Mouse (Mus musculus): ENCODE data around the gene Siae. TPM values are rescaled to one million over a fixed set of nuclear protein-coding genes. Genes with fewer than 3 reads are reported as not detected.

The Siae gene
- polyA plus RNA-seq, 1 experiment from 2014 or later: 12.0 TPM

DNA sequence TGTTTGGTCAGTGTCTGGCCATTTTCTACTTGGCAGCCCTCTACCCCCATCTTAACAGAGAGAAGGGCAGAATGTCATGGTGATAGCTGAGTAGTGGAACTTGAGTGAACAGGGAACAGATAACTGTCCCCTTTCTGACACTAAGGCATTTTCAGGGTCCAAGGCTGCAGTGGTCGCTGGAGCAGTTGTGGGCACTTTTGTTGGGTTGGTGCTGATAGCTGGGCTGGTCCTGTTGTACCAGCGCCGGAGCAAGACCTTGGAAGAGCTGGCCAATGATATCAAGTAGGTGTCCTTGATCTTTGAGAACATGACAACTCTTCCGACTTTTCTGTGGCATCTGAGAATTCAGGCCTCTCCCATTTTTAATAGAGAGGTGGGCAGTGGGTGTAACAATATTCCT is 18.6 kb upstream of the Siae start:
- peaks cover 19% of the 10 kb centered on the region; the same call in 1 of the 2 replicates for H3K36me3 ChIP-seq (ENCODE audit: control insufficient read depth, insufficient read depth, low read length)
- H3K9ac ChIP-seq (ENCODE audit: low read length): no peak overlapping the region
- H3K27me3 ChIP-seq (ENCODE audit: control insufficient read depth, insufficient read depth, low read length): no peaks in the 10 kb centered on the region
- H3K4me2 ChIP-seq (ENCODE audit: low read length): no peak overlapping the region
- no peaks in the 10 kb centered on the region for H3K9me3 ChIP-seq (ENCODE audit: control insufficient read depth, low read length)
- ATAC-seq (ENCODE audit: insufficient number of reproducible peaks, insufficient read depth, low FRiP score, low read depth): no peak
- H3K27ac ChIP-seq (replicated peaks in 1 of 2; ENCODE audit: control insufficient read depth in 1 of 2, insufficient read depth in 1 of 2, low read depth in 2 of 2, low read length in 2 of 2): no peak overlapping the region
- WGBS: 70% methylated on average over 4 of the region's 4 CpGs
- H3K4me1 ChIP-seq (ENCODE audit: control insufficient read depth in 2 of 2, insufficient read depth in 2 of 2, low read length in 2 of 2): peaks cover 6 to 15% of the 10 kb centered on the region in 2 experiments
- no peak overlapping the region for H3K4me3 ChIP-seq (ENCODE audit: control insufficient read depth in 1 of 2, insufficient read depth in 1 of 2, low read depth in 1 of 2, low read length in 2 of 2)

DNA sequence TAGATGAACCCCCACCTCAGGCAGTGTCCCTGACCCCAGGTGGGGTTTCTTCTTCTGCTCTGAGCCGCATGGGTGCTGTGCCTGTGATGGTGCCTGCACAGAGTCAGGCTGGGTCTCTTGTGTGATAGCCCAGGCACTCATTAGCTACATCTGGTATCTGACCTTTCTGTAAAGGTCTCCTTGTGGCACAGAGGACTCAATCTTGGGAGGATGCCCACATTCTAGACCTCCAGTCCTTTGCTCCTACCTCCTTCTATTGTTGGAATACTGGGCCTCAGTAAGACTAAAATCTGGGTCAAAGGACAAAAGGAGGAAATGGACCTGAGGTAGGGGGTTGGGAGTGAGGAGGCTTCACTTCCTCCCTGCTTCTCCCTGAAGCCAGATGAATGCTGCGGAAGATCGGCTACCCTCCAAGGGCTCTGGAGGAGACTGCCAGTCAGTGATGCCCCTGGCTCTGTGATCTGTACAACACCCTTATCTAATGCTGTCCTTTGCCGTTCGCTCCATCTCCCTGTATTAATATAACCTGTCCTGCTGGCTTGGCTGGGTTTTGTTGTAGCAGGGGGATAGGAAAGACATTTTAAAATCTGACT is 17.7 kb upstream of the Siae start:
- no peak overlapping the region for H3K4me2 ChIP-seq (ENCODE audit: low read length)
- H3K9ac ChIP-seq (ENCODE audit: low read length): no peak overlapping the region
- H3K27me3 ChIP-seq (ENCODE audit: control insufficient read depth, insufficient read depth, low read length): no peaks in the 10 kb centered on the region
- WGBS: 48% methylated on average over 5 of the region's 5 CpGs
- H3K4me1 ChIP-seq (ENCODE audit: control insufficient read depth in 2 of 2, insufficient read depth in 2 of 2, low read length in 2 of 2): peaks cover 6 to 15% of the 10 kb centered on the region in 2 experiments
- H3K4me3 ChIP-seq (ENCODE audit: control insufficient read depth in 1 of 2, insufficient read depth in 1 of 2, low read depth in 1 of 2, low read length in 2 of 2): no peak overlapping the region
- ATAC-seq (ENCODE audit: insufficient number of reproducible peaks, insufficient read depth, low FRiP score, low read depth): no peak
- peaks cover 17% of the 10 kb centered on the region; the same call in 1 of the 2 replicates for H3K36me3 ChIP-seq (ENCODE audit: control insufficient read depth, insufficient read depth, low read length)
- no peaks in the 10 kb centered on the region for H3K9me3 ChIP-seq (ENCODE audit: control insufficient read depth, low read length)
- peak overlapping the region; percentile 16 to 24; a peak in 1 of 4 replicates for H3K27ac ChIP-seq (replicated peaks in 1 of 2; ENCODE audit: control insufficient read depth in 1 of 2, insufficient read depth in 1 of 2, low read depth in 2 of 2, low read length in 2 of 2)

DNA sequence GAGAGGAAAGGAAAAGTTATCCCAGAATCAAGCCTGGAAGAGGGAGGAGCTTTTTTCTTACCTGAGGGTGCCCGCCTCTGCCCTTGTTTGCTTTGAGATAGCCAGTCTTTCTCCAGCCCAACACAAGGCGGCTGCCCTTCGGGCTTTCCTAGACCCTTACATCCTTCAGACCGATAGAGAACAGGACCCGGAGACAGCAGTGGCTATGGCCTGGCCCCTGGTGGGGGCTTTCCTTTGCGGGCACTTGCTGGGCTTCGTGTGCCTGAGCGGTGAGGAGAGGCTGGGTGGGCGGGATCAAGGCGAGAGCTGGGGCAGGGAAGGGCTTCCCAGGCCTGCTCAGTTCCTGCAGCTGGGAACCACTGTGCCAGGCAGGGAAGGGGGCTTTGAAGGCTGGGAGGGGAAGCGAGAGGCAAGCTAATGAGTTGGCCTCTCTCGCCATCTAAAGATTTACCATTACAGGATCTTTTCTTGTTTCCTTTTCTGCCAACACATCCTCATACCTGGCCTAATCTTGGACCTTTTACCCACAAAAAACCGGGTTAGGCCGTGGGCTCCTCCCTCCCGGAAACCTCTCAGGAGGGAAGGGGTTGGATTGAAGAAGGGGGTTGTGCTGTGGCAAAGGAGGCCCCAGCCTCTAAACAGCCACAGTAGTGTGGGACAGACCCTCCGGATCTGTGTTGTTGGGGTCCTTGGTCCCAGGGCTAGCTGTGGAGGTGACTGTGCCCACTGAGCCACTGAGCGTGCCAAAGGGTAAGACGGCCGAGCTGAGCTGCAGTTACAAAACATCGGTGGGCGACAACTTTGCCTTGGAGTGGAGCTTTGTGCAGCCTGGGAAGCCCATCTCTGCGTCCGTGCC is 16.1 kb upstream of the Siae start, which contains the start of gene Vsig2:
Gene Vsig2, plus strand, starts transcription at position 86 of the 856 bp plus-strand sequence.
- WGBS: 53% methylated on average over 23 of the region's 23 CpGs
- ATAC-seq (ENCODE audit: insufficient number of reproducible peaks, insufficient read depth, low FRiP score, low read depth): no peak
- Histone ChIP-seq H3K4me2 (ENCODE audit: low read length) (no peak within 1 kb of the TSS), H3K9ac (ENCODE audit: low read length) (no peak within 1 kb of the TSS), H3K27ac (replicated peaks in 1 of 2; ENCODE audit: control insufficient read depth in 1 of 2, insufficient read depth in 1 of 2, low read depth in 2 of 2, low read length in 2 of 2) (0 out of 4 replicates have a peak within 1 kb of the TSS, but pooled peaks of 1 of the 2 experiments have one; percentile 7), H3K4me3 (ENCODE audit: control insufficient read depth in 1 of 2, insufficient read depth in 1 of 2, low read depth in 1 of 2, low read length in 2 of 2) (no peak within 1 kb of the TSS), H3K36me3 (ENCODE audit: control insufficient read depth, insufficient read depth, low read length) (peaks cover 12% of the 10 kb centered on the region; the same call in 1 of the 2 replicates), H3K4me1 (ENCODE audit: control insufficient read depth in 2 of 2, insufficient read depth in 2 of 2, low read length in 2 of 2) (peaks cover 9 to 19% of the 10 kb centered on the region in 2 experiments), H3K27me3 (ENCODE audit: control insufficient read depth, insufficient read depth, low read length) (no peaks in the 10 kb centered on the region), H3K9me3 (ENCODE audit: control insufficient read depth, low read length) (no peaks in the 10 kb centered on the region)

DNA sequence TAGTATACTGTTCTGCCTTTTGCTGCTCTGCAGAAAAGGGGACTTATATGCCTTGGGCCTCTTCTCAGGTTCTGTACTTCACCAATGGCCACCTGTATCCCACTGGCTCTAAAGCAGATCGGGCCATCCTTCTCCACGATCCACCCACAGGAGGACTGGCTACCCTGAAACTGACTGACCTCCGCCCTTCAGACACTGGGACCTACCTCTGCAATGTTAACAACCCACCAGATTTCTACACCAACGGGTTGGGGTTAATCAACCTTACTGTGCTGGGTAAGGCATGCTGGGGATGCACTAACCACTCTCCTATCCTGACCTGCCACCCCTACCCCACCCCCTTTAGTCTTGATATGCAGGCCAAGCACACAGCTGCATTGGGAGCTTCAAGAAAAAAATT is 15.3 kb upstream of the Siae start:
- Histone ChIP-seq H3K27ac (replicated peaks in 1 of 2; ENCODE audit: control insufficient read depth in 1 of 2, insufficient read depth in 1 of 2, low read depth in 2 of 2, low read length in 2 of 2) (no peak overlapping the region), H3K27me3 (ENCODE audit: control insufficient read depth, insufficient read depth, low read length) (no peaks in the 10 kb centered on the region), H3K9me3 (ENCODE audit: control insufficient read depth, low read length) (no peaks in the 10 kb centered on the region), H3K4me1 (ENCODE audit: control insufficient read depth in 2 of 2, insufficient read depth in 2 of 2, low read length in 2 of 2) (peaks cover 9 to 19% of the 10 kb centered on the region in 2 experiments), H3K36me3 (ENCODE audit: control insufficient read depth, insufficient read depth, low read length) (peaks cover 12% of the 10 kb centered on the region; the same call in 1 of the 2 replicates), H3K4me3 (ENCODE audit: control insufficient read depth in 1 of 2, insufficient read depth in 1 of 2, low read depth in 1 of 2, low read length in 2 of 2) (no peak overlapping the region), H3K9ac (ENCODE audit: low read length) (no peak overlapping the region), H3K4me2 (ENCODE audit: low read length) (no peak overlapping the region)
- ATAC-seq (ENCODE audit: insufficient number of reproducible peaks, insufficient read depth, low FRiP score, low read depth): no peak
- WGBS: 85% methylated on average over 4 of the region's 4 CpGs

DNA sequence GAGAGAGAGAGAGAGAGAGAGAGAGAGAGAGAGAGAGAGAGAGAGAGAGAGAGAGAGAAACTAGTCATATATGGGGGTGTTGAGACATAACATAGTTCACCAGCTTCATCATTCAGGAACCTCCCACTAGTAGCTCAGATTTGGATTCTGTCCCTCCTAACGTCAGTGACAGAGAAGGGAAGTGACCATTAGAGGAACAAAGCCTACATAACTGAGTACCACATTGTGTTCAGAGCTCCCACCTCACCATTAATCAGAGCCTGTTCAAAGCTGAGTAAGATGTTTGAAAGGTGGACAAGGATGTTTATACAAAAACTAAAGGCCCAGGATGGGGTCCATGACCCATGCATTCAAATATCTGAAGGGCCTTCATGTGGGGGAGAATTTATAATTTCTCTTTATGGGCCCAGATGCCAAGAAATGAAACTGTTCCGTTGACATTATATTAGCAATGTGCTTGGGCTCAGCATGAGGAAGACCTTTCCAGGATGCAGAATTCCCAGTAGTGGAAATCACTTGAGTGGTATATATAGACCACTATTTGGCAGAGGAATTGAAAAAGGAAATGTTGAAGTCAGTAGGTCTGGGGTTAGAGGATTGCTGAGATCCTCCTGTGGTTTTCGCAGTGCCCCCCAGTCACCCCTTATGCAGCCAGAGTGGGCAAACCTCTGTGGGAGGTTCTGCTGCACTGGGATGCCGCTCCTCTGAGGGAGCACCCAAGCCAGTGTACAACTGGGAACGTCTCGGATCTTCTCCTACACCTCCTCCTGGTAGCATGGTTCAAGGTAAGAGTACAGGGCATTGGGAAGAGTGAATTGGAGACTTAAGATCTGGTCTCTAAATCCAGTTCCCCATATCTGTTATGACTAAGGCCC is 14.6 kb upstream of the Siae start:
- Histone ChIP-seq H3K4me1 (ENCODE audit: control insufficient read depth in 2 of 2, insufficient read depth in 2 of 2, low read length in 2 of 2) (peaks cover 12 to 19% of the 10 kb centered on the region in 2 experiments), H3K4me2 (ENCODE audit: low read length) (no peak overlapping the region), H3K4me3 (ENCODE audit: control insufficient read depth in 1 of 2, insufficient read depth in 1 of 2, low read depth in 1 of 2, low read length in 2 of 2) (no peak overlapping the region), H3K9ac (ENCODE audit: low read length) (no peak overlapping the region), H3K27ac (replicated peaks in 1 of 2; ENCODE audit: control insufficient read depth in 1 of 2, insufficient read depth in 1 of 2, low read depth in 2 of 2, low read length in 2 of 2) (peak overlapping the region in 1 of 2 experiments; percentile 21; a peak in 1 of 4 replicates), H3K27me3 (ENCODE audit: control insufficient read depth, insufficient read depth, low read length) (peaks cover 7% of the 10 kb centered on the region), H3K36me3 (ENCODE audit: control insufficient read depth, insufficient read depth, low read length) (peaks cover 12% of the 10 kb centered on the region; the same call in 1 of the 2 replicates), H3K9me3 (ENCODE audit: control insufficient read depth, low read length) (no peaks in the 10 kb centered on the region)
- WGBS: 68% methylated on average over 6 of the region's 6 CpGs
- no peak for ATAC-seq (ENCODE audit: insufficient number of reproducible peaks, insufficient read depth, low FRiP score, low read depth)

DNA sequence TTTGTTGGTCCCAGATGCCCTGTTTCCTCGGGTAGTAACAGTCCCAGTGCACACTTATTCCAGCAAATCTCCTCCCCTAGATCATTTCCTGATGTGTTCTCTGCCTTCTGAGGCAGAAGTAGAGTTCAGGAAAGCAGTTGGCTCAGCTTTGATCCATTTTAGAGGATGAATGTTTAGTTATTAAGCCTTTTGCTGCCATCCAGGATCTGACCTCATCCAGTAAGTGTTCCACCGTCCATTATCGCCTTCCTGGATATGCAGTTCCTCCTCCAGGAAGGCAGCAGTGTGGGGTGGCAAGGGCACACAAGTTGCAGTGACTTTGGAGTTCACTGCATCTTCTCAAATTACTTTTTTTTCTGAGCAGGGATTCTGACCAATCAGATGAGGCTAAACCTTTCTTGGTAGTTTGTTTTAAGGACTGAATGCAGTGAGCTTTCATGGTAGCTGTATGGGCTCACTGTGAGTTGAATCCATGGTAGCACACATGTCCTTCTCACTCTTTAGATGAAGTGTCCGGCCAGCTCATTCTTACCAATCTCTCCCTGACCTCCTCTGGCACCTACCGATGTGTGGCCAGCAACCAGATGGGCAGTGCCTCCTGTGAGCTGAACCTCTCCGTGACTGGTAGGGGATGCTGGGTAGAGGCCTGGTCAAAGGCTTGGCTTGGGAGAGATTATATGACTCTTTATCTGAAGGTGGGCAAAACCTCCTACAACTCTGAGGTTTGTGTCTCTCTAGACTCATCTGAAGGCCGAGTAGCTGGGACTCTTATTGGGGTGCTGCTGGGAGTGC is 13.5 kb upstream of the Siae start:
- peaks cover 13% of the 10 kb centered on the region in 2 experiments for H3K4me1 ChIP-seq (ENCODE audit: control insufficient read depth in 2 of 2, insufficient read depth in 2 of 2, low read length in 2 of 2)
- H3K9ac ChIP-seq (ENCODE audit: low read length): no peak overlapping the region
- H3K9me3 ChIP-seq (ENCODE audit: control insufficient read depth, low read length): no peaks in the 10 kb centered on the region
- H3K4me2 ChIP-seq (ENCODE audit: low read length): no peak overlapping the region
- H3K4me3 ChIP-seq (ENCODE audit: control insufficient read depth in 1 of 2, insufficient read depth in 1 of 2, low read depth in 1 of 2, low read length in 2 of 2): no peak overlapping the region
- ATAC-seq (ENCODE audit: insufficient number of reproducible peaks, insufficient read depth, low FRiP score, low read depth): no peak
- peaks cover 12% of the 10 kb centered on the region; the same call in 1 of the 2 replicates for H3K36me3 ChIP-seq (ENCODE audit: control insufficient read depth, insufficient read depth, low read length)
- H3K27ac ChIP-seq (replicated peaks in 1 of 2; ENCODE audit: control insufficient read depth in 1 of 2, insufficient read depth in 1 of 2, low read depth in 2 of 2, low read length in 2 of 2): peak overlapping the region in 1 of 2 experiments; percentile 21; a peak in 1 of 4 replicates
- 57% methylated on average over 7 of the region's 7 CpGs for WGBS
- H3K27me3 ChIP-seq (ENCODE audit: control insufficient read depth, insufficient read depth, low read length): peaks cover 14% of the 10 kb centered on the region

Data from heart, embryonic 14.5 days (tissue).